Mouse (Mus musculus) embryo, embryonic 10.5 days (tissue): ENCODE data around the gene Ttc39a.
"Not testable (repeated sequence)": the region's sequence is repeated elsewhere in the genome, so short reads cannot be mapped to it uniquely, and the experiment has no call there.

Experiments
- DNase-seq: peaks from one replicate; pipeline ENCODE4 v3.0.0-alpha.2; 2015; ENCODE audit warnings: low spot score

The Ttc39a gene

GRCm38 (mm10) chr4:109406486-109407175 lies at the start of gene Ttc39a:
TSS of gene Ttc39a (plus strand) at chr4:109406623.
- DNase-seq = peak; percentile 68

DNA sequence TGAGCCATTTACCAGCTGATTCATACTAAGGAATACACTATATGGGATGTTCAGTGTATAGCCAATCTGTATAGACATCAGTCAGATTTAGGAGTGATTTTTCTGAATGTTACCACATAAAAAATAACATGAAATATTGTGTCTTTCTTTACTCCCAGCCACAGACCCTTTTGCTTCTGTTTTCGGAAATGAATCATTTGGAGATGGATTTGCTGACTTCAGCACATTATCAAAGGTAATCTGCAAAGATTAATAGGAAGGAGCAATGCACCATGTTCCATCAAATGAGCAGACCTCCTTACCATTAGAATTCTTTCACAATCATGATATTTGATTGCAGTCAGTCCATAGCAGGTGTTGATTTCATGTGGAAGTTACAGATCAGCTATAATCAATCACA lies 28.3 kb upstream of the Ttc39a start:
- no peak for DNase-seq

DNA sequence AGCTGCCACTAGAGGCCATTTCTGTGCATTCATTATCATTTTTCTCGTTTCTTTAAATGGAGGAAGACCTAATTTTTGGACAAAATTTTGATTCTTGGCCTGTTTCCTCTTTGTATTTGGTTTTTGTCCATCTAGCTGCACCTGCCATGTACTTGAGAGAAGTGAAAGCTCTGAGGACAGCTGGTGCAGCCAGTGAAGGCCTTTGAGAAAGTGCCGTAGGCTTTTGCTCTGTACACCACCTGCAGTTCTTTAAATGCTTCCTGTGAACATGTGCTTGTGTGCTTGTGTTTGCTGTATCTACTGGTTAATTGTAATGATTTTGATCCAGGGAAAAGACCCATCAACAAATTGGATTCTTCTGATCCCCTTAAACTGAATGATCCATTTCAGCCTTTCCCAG lies 24.0 kb upstream of the Ttc39a start:
- no peak for DNase-seq

GRCm38 (mm10) chr4:109385599-109385998 lies 20.8 kb upstream of the Ttc39a start:
- peak; percentile 64 for DNase-seq

GRCm38 (mm10) chr4:109393229-109393779 lies 13.1 kb upstream of the Ttc39a start:
- DNase-seq = no peak

- no peak for DNase-seq
Observed at GRCm38 (mm10) chr4:109393902-109394301, 12.5 kb upstream of the Ttc39a start.

DNA sequence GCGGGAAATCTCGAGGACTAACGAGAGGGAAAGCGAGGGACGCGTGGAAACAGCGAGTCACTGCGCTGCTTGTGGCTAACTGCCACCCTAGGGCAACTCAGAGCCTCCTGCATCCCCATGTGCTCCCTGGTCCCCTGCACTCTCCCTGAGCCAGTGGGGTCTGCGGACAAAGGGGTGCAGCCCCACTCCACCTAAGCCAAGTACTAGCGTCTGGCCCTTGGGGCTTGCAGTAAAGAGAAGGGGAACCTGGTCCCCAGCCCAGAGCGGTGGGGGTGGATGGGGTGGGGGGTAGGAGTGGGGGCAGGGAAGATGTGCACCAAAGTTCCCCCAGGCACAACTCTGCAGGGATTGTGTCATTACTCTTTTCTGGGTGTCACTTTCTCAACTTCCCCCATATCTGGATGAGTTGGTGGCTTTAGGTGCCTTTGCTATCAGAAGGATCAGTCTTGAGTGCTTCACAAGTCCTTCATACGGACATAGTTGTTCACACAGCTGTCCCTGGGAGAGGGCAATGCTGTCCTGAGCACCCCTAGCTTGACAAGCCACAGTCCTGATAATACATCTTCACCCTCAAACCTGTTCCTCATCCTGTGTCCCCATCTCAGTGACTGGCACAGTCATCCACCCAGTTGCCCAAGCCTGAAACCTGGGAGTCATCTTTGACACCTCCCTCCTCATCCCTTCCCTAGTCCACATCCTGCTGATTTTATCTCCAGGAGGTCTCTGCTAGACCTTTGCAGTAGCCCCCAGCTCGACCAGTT lies 11.9 kb upstream of the Ttc39a start:
- DNase-seq = no peak

DNA sequence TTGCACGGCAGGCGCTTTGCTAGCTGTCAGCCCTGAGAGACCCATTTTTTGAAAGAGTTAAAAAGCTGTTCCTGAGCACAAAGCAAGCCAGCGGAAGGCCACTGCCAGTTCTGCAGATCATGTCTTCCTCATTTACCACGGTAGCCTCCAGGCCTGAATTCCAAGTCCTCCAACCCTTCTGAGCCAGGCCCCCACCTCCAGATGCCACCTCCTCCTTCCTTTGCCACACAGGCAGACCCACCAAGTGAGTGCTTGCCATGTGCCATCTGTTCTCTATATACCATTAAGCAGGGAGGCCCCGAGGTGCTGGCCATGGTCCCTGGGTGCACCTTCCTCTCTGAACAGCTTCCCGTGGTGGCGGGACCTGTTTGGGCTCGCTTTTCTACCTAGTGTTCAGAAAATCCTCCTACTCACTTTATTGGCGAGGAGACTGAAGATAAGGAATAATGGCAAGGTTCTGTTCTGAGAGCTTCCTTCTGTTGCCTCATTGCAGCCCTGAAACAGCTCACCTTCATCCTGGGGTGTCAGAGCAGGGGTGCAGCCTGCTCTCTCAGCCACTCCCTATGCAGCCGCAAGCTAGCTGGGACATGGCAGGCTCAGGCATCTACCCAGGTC lies 6.0 kb upstream of the Ttc39a start:
- no peak for DNase-seq

- no peak for DNase-seq
Observed at GRCm38 (mm10) chr4:109401176-109401689, 5.2 kb upstream of the Ttc39a start.

DNA sequence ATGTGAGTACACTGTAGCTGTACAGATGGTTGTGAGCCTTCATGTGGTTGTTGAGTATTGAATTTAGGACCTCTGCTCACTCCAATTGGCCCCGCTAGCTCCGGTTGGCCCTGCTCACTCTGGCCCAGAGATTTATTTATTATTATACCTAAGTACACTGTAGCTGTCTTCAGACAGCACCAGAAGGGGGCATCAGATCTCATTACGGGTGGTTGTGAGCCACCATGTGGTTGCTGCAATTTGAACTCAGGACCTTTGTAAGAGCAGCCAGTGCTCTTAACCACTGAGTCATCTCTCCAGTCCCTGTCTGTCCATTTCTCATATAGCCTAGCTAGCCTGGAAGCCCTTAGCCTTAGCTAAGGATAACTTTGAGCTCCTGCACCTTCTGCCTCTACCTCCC lies 1.5 kb upstream of the Ttc39a start:
- DNase-seq = not testable (repeated sequence)

GRCm38 (mm10) chr4:109405415-109405814 lies 1.0 kb upstream of the Ttc39a start:
- no peak for DNase-seq

- peak; percentile 72 for DNase-seq
Observed at GRCm38 (mm10) chr4:109406054-109406485, 353 bp upstream of the Ttc39a start.

- no peak for DNase-seq
Observed at GRCm38 (mm10) chr4:109407176-109407520, 725 bp downstream of the Ttc39a start.

DNA sequence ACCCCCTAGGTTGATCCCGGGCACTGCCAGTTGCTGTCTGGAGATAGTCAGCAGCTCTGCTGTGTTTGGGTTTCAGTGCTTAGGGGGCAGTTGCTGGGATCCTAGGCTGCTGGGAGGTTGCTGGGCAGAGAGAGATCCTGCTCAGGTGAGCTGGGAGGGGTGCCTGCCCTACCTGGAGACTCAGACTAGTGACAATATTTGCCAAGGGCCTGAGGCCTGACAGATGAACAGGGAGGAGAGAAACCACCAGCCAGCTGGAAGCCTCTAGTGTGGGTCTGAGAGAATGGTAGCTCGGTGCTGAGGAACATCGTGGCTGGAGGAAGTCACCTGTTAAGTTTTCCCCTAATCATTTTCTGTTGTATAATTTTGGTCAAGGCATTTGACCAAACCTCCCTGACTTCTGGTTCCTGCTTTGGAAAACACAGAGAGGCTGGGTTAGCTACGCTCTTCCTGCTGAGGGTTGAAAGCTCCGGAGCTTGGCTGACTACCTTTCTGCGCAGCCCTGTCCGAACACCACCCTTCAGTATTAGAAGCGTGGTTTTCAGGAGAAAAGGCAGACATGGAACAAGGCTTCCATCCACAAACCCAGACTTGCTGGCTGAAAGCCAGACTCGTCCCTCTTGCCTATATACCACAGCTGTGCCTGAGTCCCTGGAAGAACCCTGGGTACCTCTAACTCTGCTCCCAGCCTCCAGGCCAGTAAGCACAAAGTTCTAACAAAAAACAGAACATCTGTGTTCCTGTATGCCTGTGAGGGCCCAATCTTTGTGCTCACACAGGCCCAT lies 1.5 kb downstream of the Ttc39a start:
- no peak for DNase-seq

GRCm38 (mm10) chr4:109410681-109411376 lies 4.4 kb downstream of the Ttc39a start:
- DNase-seq = no peak

DNA sequence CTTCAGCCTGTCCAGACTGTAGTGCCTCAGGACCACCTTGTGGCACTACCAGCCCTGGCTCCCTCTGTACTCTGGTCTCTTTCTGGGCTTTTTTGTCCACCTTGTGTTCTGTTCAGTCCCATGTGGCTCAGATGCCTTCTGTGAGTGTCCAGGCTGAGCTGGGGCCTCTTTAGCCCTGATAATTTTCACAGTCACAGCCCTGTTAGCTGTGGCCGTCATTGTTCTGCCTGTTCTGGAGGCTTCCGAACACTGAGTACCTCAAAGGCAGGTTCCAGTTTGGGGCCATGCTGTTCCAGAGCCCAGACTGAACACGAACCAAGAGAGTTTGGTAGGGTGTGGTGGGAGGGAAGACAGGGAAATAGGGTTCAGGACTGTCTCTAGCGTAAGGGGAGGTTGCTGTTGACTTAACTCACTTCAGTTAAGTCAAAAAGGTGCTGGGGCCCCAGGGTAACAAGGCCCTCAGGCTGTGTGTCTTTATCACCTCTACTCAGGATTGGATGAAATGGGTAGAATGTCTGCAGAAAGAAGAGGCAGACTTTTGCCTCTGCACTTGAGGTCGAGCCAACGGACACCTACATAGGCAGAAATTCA lies 5.0 kb downstream of the Ttc39a start:
- DNase-seq = no peak

DNA sequence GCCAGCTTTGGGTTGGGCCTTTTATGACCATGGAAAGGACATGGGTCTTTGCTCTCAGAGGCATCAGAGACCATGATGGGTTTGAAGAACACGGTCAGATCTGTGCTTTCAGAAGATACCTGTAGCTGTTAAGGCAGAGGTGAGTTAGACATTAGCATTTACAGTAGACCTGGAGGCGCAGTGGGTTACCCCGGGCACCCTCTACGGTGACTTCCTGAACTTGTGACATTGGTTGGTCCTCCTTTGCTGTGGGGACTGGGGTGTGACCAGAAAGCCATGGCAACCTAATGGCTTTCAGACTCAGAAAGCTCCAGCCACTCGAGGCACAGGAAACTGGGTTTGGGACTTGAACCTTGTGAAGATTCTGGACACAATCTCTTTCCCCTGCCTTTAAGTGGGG lies 5.8 kb downstream of the Ttc39a start:
- no peak for DNase-seq

GRCm38 (mm10) chr4:109417998-109418397 lies 11.6 kb downstream of the Ttc39a start:
- no peak for DNase-seq

DNA sequence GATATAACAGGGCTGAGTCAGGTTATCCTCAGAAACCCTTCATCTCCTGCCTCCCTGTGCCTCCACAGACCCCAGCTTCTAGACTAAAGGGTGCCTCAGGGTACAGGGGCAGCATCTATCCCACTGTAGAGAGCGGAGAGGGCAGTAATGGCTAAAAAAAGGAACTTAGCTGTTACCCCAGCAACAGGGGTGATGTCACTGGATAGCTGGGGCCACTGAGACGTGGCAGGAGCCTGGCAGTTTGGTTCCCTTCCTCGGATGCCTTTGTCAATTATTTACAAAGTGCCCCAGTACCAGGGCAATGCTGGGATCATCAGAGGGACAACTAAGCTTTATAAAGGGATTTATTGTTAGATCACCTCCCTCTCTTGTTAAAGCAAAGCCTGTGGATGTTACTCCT lies 12.6 kb downstream of the Ttc39a start:
- no peak for DNase-seq

DNA sequence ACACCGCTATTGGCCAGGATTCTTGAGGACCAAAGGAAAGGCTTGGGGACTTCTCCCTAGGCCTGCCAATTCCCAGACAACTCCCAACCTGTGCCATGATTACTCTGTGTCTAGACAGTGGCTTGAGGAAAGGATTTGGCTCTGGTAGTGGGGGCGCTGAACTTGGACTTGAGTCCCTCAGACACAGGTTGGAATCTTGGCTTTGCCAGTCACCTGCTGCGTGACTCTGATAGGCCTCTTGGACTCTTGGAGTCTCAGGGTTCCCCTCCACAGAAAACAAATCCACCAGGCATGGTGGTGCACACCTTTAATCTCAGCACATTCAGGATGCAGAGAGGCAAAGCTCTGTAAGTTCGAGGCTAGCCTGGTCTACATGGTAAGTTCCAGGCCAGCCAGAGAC lies 13.1 kb downstream of the Ttc39a start:
- DNase-seq = no peak
